24 mouse cellular contexts compared by ENCODE assay signal in genomic region chr16:92982934-92983333, GRCm38 (mm10).
DNase-seq lines count a peak whose midpoint lies in the region; ATAC-seq and TF ChIP-seq lines count a peak whose summit lies in the region.
"Had no signal": no experiment of that assay in that cellular context is flagged by ENCODE, and none has a peak within 500 bp of the region (broad histone marks: within the 10 kb centered on the region; RNA-seq: fewer than 3 reads in every experiment).

No protein-coding gene starts in this region.

- no peak for TF ChIP-seq POLR2A in brain, embryonic 14.5 days (IDR thresholded peaks at IDR 0.05; ENCODE audit: borderline replicate concordance, extremely low read depth, insufficient read depth, insufficient read length, poor library complexity, severe bottlenecking)

- H3K27ac ChIP-seq in forebrain, embryonic 14.5 days (ENCODE audit: low read depth, low read length): no peak overlapping the region
- H3K27ac ChIP-seq in forebrain, embryonic 12.5 days: no peak overlapping the region
- H3K27ac ChIP-seq in heart, embryonic 10.5 days: no peak overlapping the region
- H3K27ac ChIP-seq: embryonic facial prominence, embryonic 13.5 days; embryonic facial prominence, embryonic 15.5 days; forebrain, embryonic 10.5 days; forebrain, embryonic 13.5 days had no signal

- H3K4me2 ChIP-seq in forebrain, embryonic 14.5 days (ENCODE audit: low read length): no peak overlapping the region
- H3K4me2 ChIP-seq in forebrain, embryonic 12.5 days: no peak overlapping the region
- H3K4me2 ChIP-seq: embryonic facial prominence, embryonic 13.5 days; embryonic facial prominence, embryonic 15.5 days; forebrain, embryonic 13.5 days had no signal

- no peaks in the 10 kb centered on the region for H3K27me3 ChIP-seq in forebrain, embryonic 14.5 days (replicated peaks; ENCODE audit: control insufficient read depth, insufficient read depth, low read length)
- no peaks in the 10 kb centered on the region for H3K27me3 ChIP-seq in forebrain, embryonic 12.5 days
- peaks cover 9% of the 10 kb centered on the region for H3K27me3 ChIP-seq in heart, embryonic 10.5 days (ENCODE audit: insufficient read depth, poor library complexity, severe bottlenecking)
- H3K27me3 ChIP-seq: embryonic facial prominence, embryonic 13.5 days; embryonic facial prominence, embryonic 15.5 days; Patski had no signal

- no peaks in the 10 kb centered on the region for H3K9me3 ChIP-seq in forebrain, embryonic 14.5 days (replicated peaks; ENCODE audit: control insufficient read depth, low read length)
- H3K9me3 ChIP-seq in forebrain, embryonic 12.5 days: no peaks in the 10 kb centered on the region
- H3K9me3 ChIP-seq in heart, embryonic 10.5 days: no peaks in the 10 kb centered on the region
- H3K9me3 ChIP-seq: embryonic facial prominence, embryonic 13.5 days; embryonic facial prominence, embryonic 15.5 days; forebrain, embryonic 10.5 days; forebrain, embryonic 13.5 days had no signal

- intact Hi-C loops in heart, postnatal 36 days (cut with DNase I): no loop called here

- no peaks in the 10 kb centered on the region for H3K36me3 ChIP-seq in forebrain, embryonic 14.5 days (ENCODE audit: control insufficient read depth, insufficient read depth, low read length)
- H3K36me3 ChIP-seq in forebrain, embryonic 12.5 days (replicated peaks): no peaks in the 10 kb centered on the region
- H3K36me3 ChIP-seq in heart, embryonic 10.5 days: no peaks in the 10 kb centered on the region
- H3K36me3 ChIP-seq: embryonic facial prominence, embryonic 13.5 days; embryonic facial prominence, embryonic 15.5 days; forebrain, embryonic 10.5 days had no signal

- peaks cover 8% of the 10 kb centered on the region; the same call in 1 of the 2 replicates for H3K4me1 ChIP-seq in forebrain, embryonic 14.5 days (ENCODE audit: control insufficient read depth, insufficient read depth, low read length)
- peaks cover 16% of the 10 kb centered on the region for H3K4me1 ChIP-seq in forebrain, embryonic 12.5 days
- no peaks in the 10 kb centered on the region for H3K4me1 ChIP-seq in heart, embryonic 10.5 days
- H3K4me1 ChIP-seq: embryonic facial prominence, embryonic 15.5 days had no signal

- no peak for ATAC-seq in forebrain, embryonic 14.5 days
- no peak for ATAC-seq in forebrain, embryonic 12.5 days (ENCODE audit: low FRiP score)
- ATAC-seq: activated CD4-positive, CD25-positive, alpha-beta regulatory T cell, adult 4 months; forebrain, embryonic 13.5 days; forebrain, embryonic 16.5 days; Patski had no signal

- no peak overlapping the region for H3K9ac ChIP-seq in forebrain, embryonic 14.5 days (ENCODE audit: low read length)
- no peak overlapping the region for H3K9ac ChIP-seq in forebrain, embryonic 12.5 days
- H3K9ac ChIP-seq: embryonic facial prominence, embryonic 13.5 days; embryonic facial prominence, embryonic 15.5 days; forebrain, embryonic 13.5 days had no signal

- TF ChIP-seq CTCF in brain, embryonic 14.5 days (IDR thresholded peaks at IDR 0.05; ENCODE audit: borderline replicate concordance, extremely low read depth, insufficient read depth, insufficient read length): no peak

- H3K4me3 ChIP-seq in forebrain, embryonic 14.5 days (ENCODE audit: low read depth, low read length): no peak overlapping the region
- no peak overlapping the region for H3K4me3 ChIP-seq in forebrain, embryonic 12.5 days (replicated peaks)
- H3K4me3 ChIP-seq in heart, embryonic 10.5 days: no peak overlapping the region
- H3K4me3 ChIP-seq: embryonic facial prominence, embryonic 13.5 days; embryonic facial prominence, embryonic 15.5 days; erythroblast, embryonic 14.5 days; forebrain, embryonic 10.5 days; forebrain, embryonic 13.5 days had no signal

- DNase-seq in forebrain, embryonic 14.5 days (ENCODE audit: low spot score): peak; percentile 69
- peak; percentile 61 for DNase-seq in heart, embryonic 10.5 days (ENCODE audit: low spot score)
- no peak for DNase-seq in heart, postnatal 36 days
- peak; percentile 71 for DNase-seq in brain, embryonic 14.5 days (ENCODE audit: low read depth)
- DNase-seq in cerebellum, adult 8-10 months: no peak
- no peak for DNase-seq in urinary bladder, postnatal 4 days (ENCODE audit: low spot score in 2 of 2)
- DNase-seq: adrenal gland, adult 8-10 months; adrenal gland, postnatal 14 days; adrenal gland, postnatal 36 days; cerebellum, adult 11 months; cerebellum, adult 18-20 months; cerebellum, adult 9-10 months; cerebellum, postnatal 14 days; cerebellum, postnatal 36 days; embryo, embryonic 11 days had no signal

- 66% methylated on average over 7 of the region's 7 CpGs for WGBS in forebrain, embryonic 14.5 days
- 93% methylated on average over 7 of the region's 7 CpGs for WGBS in forebrain, embryonic 12.5 days
- WGBS in heart, embryonic 10.5 days: 91% methylated on average over 7 of the region's 7 CpGs

Comparison
In these comparisons a context has a peak if more than half of its experiments do, and no peak if none do; other contexts are left out.
1. DNase-seq: peak in forebrain, embryonic 14.5 days (single experiment), heart, embryonic 10.5 days (single experiment) and brain, embryonic 14.5 days (single experiment); none in heart, postnatal 36 days (0 of 2), cerebellum, adult 8-10 months (single experiment) and urinary bladder, postnatal 4 days (0 of 2).